Mouse (Mus musculus): ENCODE measurements around the gene Csrp3.

- TF ChIP-seq CTCF (IDR thresholded peaks at IDR 0.05; ENCODE audit: low read depth), result no peak
- no peak for TF ChIP-seq EP300 (IDR thresholded peaks at IDR 0.05; ENCODE audit: low read depth)
Observed at GRCm38 (mm10) chr7:48813594-48813993, 34.2 kb downstream of the Csrp3 start.

Data from liver, embryonic 14.5 days (tissue).